Mouse (Mus musculus): ENCODE data around the gene Syde2. TPM values are rescaled to one million over a fixed set of nuclear protein-coding genes. Genes with fewer than 3 reads are reported as not detected.

Gene Syde2
- polyA plus RNA-seq, 1 experiment = 23.0 TPM

- Histone ChIP-seq H3K4me1 (ENCODE audit: control insufficient read depth, insufficient read depth, low read length) (peaks cover under 1% of the 10 kb centered on the region), H3K9me3 (replicated peaks; ENCODE audit: control insufficient read depth, insufficient read depth, low read length, poor library complexity, severe bottlenecking) (no peaks in the 10 kb centered on the region), H3K36me3 (ENCODE audit: control insufficient read depth, insufficient read depth, low read length, poor library complexity, severe bottlenecking) (peaks cover 34% of the 10 kb centered on the region), H3K27ac (ENCODE audit: insufficient read depth, low read length) (no peak overlapping the region), H3K4me3 (ENCODE audit: low read depth, low read length) (no peak overlapping the region), H3K27me3 (ENCODE audit: control insufficient read depth, insufficient read depth, low read length, poor library complexity, severe bottlenecking) (no peaks in the 10 kb centered on the region), H3K9ac (ENCODE audit: low read depth, poor library complexity, severe bottlenecking) (no peak overlapping the region)
- TF ChIP-seq CTCF (IDR thresholded peaks at IDR 0.05; ENCODE audit: low read depth, low read length) (no peak), POLR2A (IDR thresholded peaks at IDR 0.05; ENCODE audit: insufficient read depth, low read length) (no peak), EP300 (IDR thresholded peaks at IDR 0.05; ENCODE audit: insufficient read depth, low read depth, low read length) (no peak)
Observed at GRCm38 (mm10) chr3:145944348-145944747, 43.3 kb upstream of the Syde2 start.

- H3K9ac ChIP-seq (ENCODE audit: low read depth, poor library complexity, severe bottlenecking) = no peak overlapping the region
- H3K9me3 ChIP-seq (replicated peaks; ENCODE audit: control insufficient read depth, insufficient read depth, low read length, poor library complexity, severe bottlenecking) = no peaks in the 10 kb centered on the region
- H3K4me3 ChIP-seq (ENCODE audit: low read depth, low read length) = no peak overlapping the region
- no peaks in the 10 kb centered on the region for H3K27me3 ChIP-seq (ENCODE audit: control insufficient read depth, insufficient read depth, low read length, poor library complexity, severe bottlenecking)
- peaks cover 29% of the 10 kb centered on the region for H3K36me3 ChIP-seq (ENCODE audit: control insufficient read depth, insufficient read depth, low read length, poor library complexity, severe bottlenecking)
- H3K27ac ChIP-seq (ENCODE audit: insufficient read depth, low read length) = no peak overlapping the region
- no peaks in the 10 kb centered on the region for H3K4me1 ChIP-seq (ENCODE audit: control insufficient read depth, insufficient read depth, low read length)
- no peak for TF ChIP-seq EP300 (IDR thresholded peaks at IDR 0.05; ENCODE audit: insufficient read depth, low read depth, low read length)
- TF ChIP-seq CTCF (IDR thresholded peaks at IDR 0.05; ENCODE audit: low read depth, low read length) = no peak
- no peak for TF ChIP-seq POLR2A (IDR thresholded peaks at IDR 0.05; ENCODE audit: insufficient read depth, low read length)
Observed at GRCm38 (mm10) chr3:145945904-145946303, 41.8 kb upstream of the Syde2 start.

GRCm38 (mm10) chr3:145946654-145947053, 41.0 kb upstream of the Syde2 start:
- no peak overlapping the region for H3K4me3 ChIP-seq (ENCODE audit: low read depth, low read length)
- H3K36me3 ChIP-seq (ENCODE audit: control insufficient read depth, insufficient read depth, low read length, poor library complexity, severe bottlenecking) = peaks cover 22% of the 10 kb centered on the region
- TF ChIP-seq POLR2A (IDR thresholded peaks at IDR 0.05; ENCODE audit: insufficient read depth, low read length) (no peak), CTCF (IDR thresholded peaks at IDR 0.05; ENCODE audit: low read depth, low read length) (no peak), EP300 (IDR thresholded peaks at IDR 0.05; ENCODE audit: insufficient read depth, low read depth, low read length) (no peak)
- H3K27me3 ChIP-seq (ENCODE audit: control insufficient read depth, insufficient read depth, low read length, poor library complexity, severe bottlenecking) = no peaks in the 10 kb centered on the region
- no peaks in the 10 kb centered on the region for H3K4me1 ChIP-seq (ENCODE audit: control insufficient read depth, insufficient read depth, low read length)
- H3K27ac ChIP-seq (ENCODE audit: insufficient read depth, low read length) = no peak overlapping the region
- no peaks in the 10 kb centered on the region for H3K9me3 ChIP-seq (replicated peaks; ENCODE audit: control insufficient read depth, insufficient read depth, low read length, poor library complexity, severe bottlenecking)
- H3K9ac ChIP-seq (ENCODE audit: low read depth, poor library complexity, severe bottlenecking) = no peak overlapping the region

GRCm38 (mm10) chr3:145947539-145948204, 40.0 kb upstream of the Syde2 start:
- no peak overlapping the region for H3K27ac ChIP-seq (ENCODE audit: insufficient read depth, low read length)
- no peak overlapping the region for H3K9ac ChIP-seq (ENCODE audit: low read depth, poor library complexity, severe bottlenecking)
- H3K27me3 ChIP-seq (ENCODE audit: control insufficient read depth, insufficient read depth, low read length, poor library complexity, severe bottlenecking) = no peaks in the 10 kb centered on the region
- H3K4me3 ChIP-seq (ENCODE audit: low read depth, low read length) = no peak overlapping the region
- peaks cover 2% of the 10 kb centered on the region for H3K4me1 ChIP-seq (ENCODE audit: control insufficient read depth, insufficient read depth, low read length)
- no peak for TF ChIP-seq POLR2A (IDR thresholded peaks at IDR 0.05; ENCODE audit: insufficient read depth, low read length)
- TF ChIP-seq CTCF (IDR thresholded peaks at IDR 0.05; ENCODE audit: low read depth, low read length) = no peak
- TF ChIP-seq EP300 (IDR thresholded peaks at IDR 0.05; ENCODE audit: insufficient read depth, low read depth, low read length) = no peak
- peaks cover 19% of the 10 kb centered on the region for H3K36me3 ChIP-seq (ENCODE audit: control insufficient read depth, insufficient read depth, low read length, poor library complexity, severe bottlenecking)
- H3K9me3 ChIP-seq (replicated peaks; ENCODE audit: control insufficient read depth, insufficient read depth, low read length, poor library complexity, severe bottlenecking) = no peaks in the 10 kb centered on the region

- TF ChIP-seq POLR2A (IDR thresholded peaks at IDR 0.05; ENCODE audit: insufficient read depth, low read length) (no peak), EP300 (IDR thresholded peaks at IDR 0.05; ENCODE audit: insufficient read depth, low read depth, low read length) (no peak), CTCF (IDR thresholded peaks at IDR 0.05; ENCODE audit: low read depth, low read length) (peak; percentile 52)
- H3K27ac ChIP-seq (ENCODE audit: insufficient read depth, low read length) = no peak overlapping the region
- H3K9ac ChIP-seq (ENCODE audit: low read depth, poor library complexity, severe bottlenecking) = no peak overlapping the region
- peaks cover 2% of the 10 kb centered on the region for H3K4me1 ChIP-seq (ENCODE audit: control insufficient read depth, insufficient read depth, low read length)
- H3K9me3 ChIP-seq (replicated peaks; ENCODE audit: control insufficient read depth, insufficient read depth, low read length, poor library complexity, severe bottlenecking) = no peaks in the 10 kb centered on the region
- H3K36me3 ChIP-seq (ENCODE audit: control insufficient read depth, insufficient read depth, low read length, poor library complexity, severe bottlenecking) = no peaks in the 10 kb centered on the region
- H3K27me3 ChIP-seq (ENCODE audit: control insufficient read depth, insufficient read depth, low read length, poor library complexity, severe bottlenecking) = no peaks in the 10 kb centered on the region
- no peak overlapping the region for H3K4me3 ChIP-seq (ENCODE audit: low read depth, low read length)
Observed at GRCm38 (mm10) chr3:145950034-145950814, 37.4 kb upstream of the Syde2 start.

GRCm38 (mm10) chr3:145950815-145951130, 36.9 kb upstream of the Syde2 start:
- no peak overlapping the region for H3K27ac ChIP-seq (ENCODE audit: insufficient read depth, low read length)
- H3K4me1 ChIP-seq (ENCODE audit: control insufficient read depth, insufficient read depth, low read length) = peaks cover 2% of the 10 kb centered on the region
- no peak overlapping the region for H3K4me3 ChIP-seq (ENCODE audit: low read depth, low read length)
- H3K36me3 ChIP-seq (ENCODE audit: control insufficient read depth, insufficient read depth, low read length, poor library complexity, severe bottlenecking) = no peaks in the 10 kb centered on the region
- no peaks in the 10 kb centered on the region for H3K9me3 ChIP-seq (replicated peaks; ENCODE audit: control insufficient read depth, insufficient read depth, low read length, poor library complexity, severe bottlenecking)
- TF ChIP-seq EP300 (IDR thresholded peaks at IDR 0.05; ENCODE audit: insufficient read depth, low read depth, low read length) (no peak), CTCF (IDR thresholded peaks at IDR 0.05; ENCODE audit: low read depth, low read length) (no peak), POLR2A (IDR thresholded peaks at IDR 0.05; ENCODE audit: insufficient read depth, low read length) (no peak)
- H3K9ac ChIP-seq (ENCODE audit: low read depth, poor library complexity, severe bottlenecking) = no peak overlapping the region
- no peaks in the 10 kb centered on the region for H3K27me3 ChIP-seq (ENCODE audit: control insufficient read depth, insufficient read depth, low read length, poor library complexity, severe bottlenecking)

All from ES-Bruce4 (cell line).